Mouse (Mus musculus) forebrain, embryonic 16.5 days (tissue): ENCODE results near the gene Tchhl1. TPM values are rescaled to one million over a fixed set of nuclear protein-coding genes. Genes with fewer than 3 reads are reported as not detected.

ENCODE experiments used
- ATAC-seq: fragments of 200-750 bp; cut with Nextera tagmentation; 2 replicates; pipeline ENCODE4 v1.8.0; 2017; ENCODE audit warnings: mild to moderate bottlenecking, moderate library complexity
- H3K27ac ChIP-seq: fragments of 300-500 bp; sonication (generic); 2 replicates; pipeline ENCODE4 v1.5.1; 2014; ENCODE audit warnings: low read length, control low read depth
- H3K27me3 ChIP-seq: fragments of 300-500 bp; sonication (generic); replicated peaks from 2 replicates; pipeline ENCODE4 v1.6.1; 2014; ENCODE audit warnings: low read length; ENCODE audit not compliant: control insufficient read depth, insufficient read depth
- H3K36me3 ChIP-seq: fragments of 300-500 bp; sonication (generic); 2 replicates; pipeline ENCODE4 v1.6.1; 2014; ENCODE audit not compliant: control insufficient read depth, insufficient read depth
- H3K4me1 ChIP-seq: fragments of 300-500 bp; sonication (generic); replicated peaks from 2 replicates; pipeline ENCODE4 v1.6.1; 2014; ENCODE audit warnings: low read length; ENCODE audit not compliant: control insufficient read depth, insufficient read depth
- H3K4me2 ChIP-seq: fragments of 300-500 bp; sonication (generic); 2 replicates; pipeline ENCODE4 v1.6.1; 2014; ENCODE audit warnings: mild to moderate bottlenecking, low read length, control low read depth
- H3K4me3 ChIP-seq: fragments of 300-500 bp; sonication (generic); replicated peaks from 2 replicates; pipeline ENCODE4 v1.5.1; 2014; ENCODE audit warnings: mild to moderate bottlenecking, low read length, control low read depth
- H3K9ac ChIP-seq: fragments of 300-500 bp; sonication (generic); replicated peaks from 2 replicates; pipeline ENCODE4 v1.6.1; 2014; ENCODE audit warnings: low read depth, low read length, control low read depth
- H3K9me3 ChIP-seq: fragments of 300-500 bp; sonication (generic); 2 replicates; pipeline ENCODE4 v1.6.1; 2016; ENCODE audit warnings: low read length; ENCODE audit not compliant: control insufficient read depth
- WGBS: fragments of 180-500 bp; shearing (Covaris S2); extraction: QIAGEN DNeasy Blood & Tissue Kit; methylation state at CpG from one replicate; pipeline ENCODE4 v1.1.7; 2014; 5-methylcytosine and 5-hydroxymethylcytosine counted together
- microRNA-seq: library from miRNA; unstranded; fragments of <30 nt; microRNA quantifications from one replicate; pipeline ENCODE4, GENCODE M21; 2017
- polyA plus RNA-seq: library from polyadenylated mRNA; unstranded; fragments of >200 nt; fragmentation: Nextera tagmentation; extraction: Ambion mirVana; gene quantifications from 2 replicates; pipeline ENCODE4 v1.2.1, GENCODE M21; 2015

Gene Tchhl1
- polyA plus RNA-seq, 1 experiment from 2014 or later: not detected

DNA sequence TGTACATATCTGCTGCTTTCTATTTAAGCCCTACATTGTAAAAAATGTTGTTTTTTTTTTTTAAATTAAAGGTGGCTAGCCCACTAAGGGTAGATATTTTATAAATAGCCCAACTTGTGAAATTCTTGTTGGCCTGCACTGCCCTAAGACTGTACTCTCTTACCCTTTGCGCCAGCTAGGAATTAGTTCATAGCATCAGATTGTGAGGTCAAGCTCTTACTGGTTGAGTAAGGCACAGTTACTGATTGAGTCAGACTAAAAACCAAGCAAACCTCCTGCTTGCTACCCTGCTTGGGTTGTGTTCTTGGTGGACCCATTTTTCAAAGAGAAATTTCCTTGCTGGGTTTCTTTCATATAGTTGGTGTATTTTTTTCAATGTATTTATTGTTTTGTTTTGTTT, 43.2 kb downstream of the Tchhl1 start:
- Histone ChIP-seq H3K4me3 (no peak overlapping the region), H3K4me1 (no peaks in the 10 kb centered on the region), H3K27me3 (no peaks in the 10 kb centered on the region), H3K9ac (no peak overlapping the region), H3K36me3 (no peaks in the 10 kb centered on the region), H3K27ac (no peak overlapping the region), H3K4me2 (no peak overlapping the region), H3K9me3 (no peaks in the 10 kb centered on the region)
- ATAC-seq: no peak
- WGBS: 100% methylated on average over 1 of the region's 1 CpGs

DNA sequence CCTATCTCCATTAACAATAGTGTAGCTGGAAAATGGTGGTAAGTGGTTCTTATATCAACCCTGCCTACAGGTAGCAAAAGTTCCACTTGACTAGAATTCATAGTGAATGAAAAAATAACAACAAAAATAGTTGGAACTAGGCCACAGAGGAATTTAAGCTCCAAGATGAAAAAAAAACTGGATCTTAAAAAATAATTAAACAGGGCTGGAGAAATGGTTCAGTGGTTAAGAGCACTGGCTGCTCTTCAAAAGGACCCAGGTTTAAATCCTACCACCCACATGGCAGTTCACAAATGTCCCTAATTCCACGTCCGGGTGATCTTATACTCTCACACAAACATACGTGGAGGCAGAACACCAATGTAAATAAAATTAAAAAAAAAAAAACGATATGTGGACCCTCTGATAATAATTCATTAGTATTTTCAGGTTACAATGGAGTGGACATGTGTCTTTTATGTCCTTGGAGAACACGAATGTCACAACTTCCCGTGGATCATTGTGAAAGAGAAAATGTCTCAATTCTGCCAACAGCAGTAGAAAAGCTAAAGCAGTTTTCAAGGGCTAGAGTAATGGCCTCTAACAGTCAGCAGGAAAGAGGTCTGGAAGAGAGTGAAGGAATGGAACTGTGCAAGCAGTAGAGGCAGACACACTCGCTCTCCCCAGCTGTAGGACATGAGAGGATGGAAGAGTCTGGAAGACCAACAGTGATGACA, 44.0 kb downstream of the Tchhl1 start:
- H3K9me3 ChIP-seq: no peaks in the 10 kb centered on the region
- H3K4me3 ChIP-seq: no peak overlapping the region
- no peak overlapping the region for H3K4me2 ChIP-seq
- ATAC-seq: no peak
- H3K36me3 ChIP-seq: no peaks in the 10 kb centered on the region
- no peaks in the 10 kb centered on the region for H3K27me3 ChIP-seq
- 68% methylated on average over 7 of the region's 7 CpGs for WGBS
- no peak overlapping the region for H3K27ac ChIP-seq
- H3K9ac ChIP-seq: no peak overlapping the region
- H3K4me1 ChIP-seq: no peaks in the 10 kb centered on the region

DNA sequence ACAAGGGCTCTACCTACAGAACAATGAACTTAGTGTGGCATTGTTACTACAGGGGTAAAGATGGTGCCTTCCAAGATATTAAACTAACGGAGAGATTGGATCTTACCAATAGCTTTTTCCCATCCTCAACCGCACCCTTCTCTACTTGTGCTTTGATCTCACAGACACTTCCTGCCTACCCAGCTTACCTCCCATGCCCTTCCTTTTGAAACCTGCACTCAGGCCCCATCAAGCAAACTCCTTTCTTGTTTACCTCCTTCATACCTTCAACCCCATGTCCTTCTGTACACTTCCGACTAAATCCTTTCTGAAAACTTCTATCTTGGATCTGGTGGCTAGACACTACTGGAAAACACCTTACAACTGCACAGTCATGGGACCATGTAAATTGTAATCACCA, 46.1 kb downstream of the Tchhl1 start:
- Histone ChIP-seq H3K27me3 (no peaks in the 10 kb centered on the region), H3K9ac (no peak overlapping the region), H3K27ac (no peak overlapping the region), H3K4me3 (no peak overlapping the region), H3K4me2 (no peak overlapping the region), H3K4me1 (no peaks in the 10 kb centered on the region), H3K9me3 (no peaks in the 10 kb centered on the region), H3K36me3 (no peaks in the 10 kb centered on the region)
- ATAC-seq: no peak
- 95% methylated on average over 3 of the region's 3 CpGs for WGBS

DNA sequence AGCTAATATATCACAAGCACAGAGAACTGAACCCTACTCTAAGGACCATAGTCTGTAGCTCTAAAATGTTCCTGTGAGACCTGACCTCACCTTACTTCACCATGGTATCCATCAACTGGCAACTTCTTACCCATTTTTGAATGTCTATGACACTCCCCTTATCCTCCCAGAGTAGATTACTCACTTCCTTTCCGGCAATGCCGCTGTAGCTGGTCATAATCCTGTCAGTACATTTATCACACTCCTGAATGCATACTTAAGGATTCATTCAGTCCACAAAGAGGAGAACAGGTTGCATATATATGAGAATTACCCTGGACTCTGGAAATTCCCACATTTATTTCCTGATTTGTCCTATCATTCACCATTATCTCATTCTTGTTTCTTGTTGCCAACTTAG, 48.8 kb downstream of the Tchhl1 start:
- Histone ChIP-seq H3K27me3 (no peaks in the 10 kb centered on the region), H3K4me1 (peaks cover 10% of the 10 kb centered on the region), H3K36me3 (no peaks in the 10 kb centered on the region), H3K4me2 (no peak overlapping the region), H3K4me3 (no peak overlapping the region), H3K9ac (no peak overlapping the region), H3K27ac (no peak overlapping the region), H3K9me3 (no peaks in the 10 kb centered on the region)
- WGBS: 94% methylated on average over 2 of the region's 2 CpGs
- no peak for ATAC-seq

DNA sequence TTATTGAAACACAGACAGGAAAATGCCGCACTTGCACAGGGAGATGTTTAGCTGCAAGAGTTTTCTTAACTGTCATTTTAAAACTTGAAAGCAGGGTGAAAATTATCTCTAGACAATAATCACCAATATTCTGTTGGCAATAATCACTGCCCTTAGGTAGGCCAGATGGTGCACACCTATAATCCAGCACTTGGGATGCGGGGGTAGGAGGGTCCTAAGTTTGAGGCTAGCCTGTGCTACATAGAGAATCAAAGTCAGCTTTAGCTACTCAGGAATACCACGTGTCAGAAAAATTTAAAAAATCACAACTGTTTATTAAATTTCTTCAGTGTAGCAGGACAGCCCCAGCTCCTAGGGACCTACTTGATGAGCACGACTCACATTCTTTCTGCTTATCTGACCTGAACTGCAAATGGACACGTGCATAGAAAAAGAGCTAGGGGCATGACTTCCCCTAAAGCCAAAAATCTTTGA, 51.3 kb downstream of the Tchhl1 start:
- no peak overlapping the region for H3K4me3 ChIP-seq
- no peak overlapping the region for H3K4me2 ChIP-seq
- H3K36me3 ChIP-seq: no peaks in the 10 kb centered on the region
- H3K4me1 ChIP-seq: peaks cover 10% of the 10 kb centered on the region
- H3K9me3 ChIP-seq: no peaks in the 10 kb centered on the region
- no peak overlapping the region for H3K9ac ChIP-seq
- ATAC-seq: 0 out of 2 replicates have a peak, but pooled peaks have one; percentile 11
- H3K27ac ChIP-seq: no peak overlapping the region
- no peaks in the 10 kb centered on the region for H3K27me3 ChIP-seq
- 51% methylated on average over 5 of the region's 5 CpGs for WGBS

DNA sequence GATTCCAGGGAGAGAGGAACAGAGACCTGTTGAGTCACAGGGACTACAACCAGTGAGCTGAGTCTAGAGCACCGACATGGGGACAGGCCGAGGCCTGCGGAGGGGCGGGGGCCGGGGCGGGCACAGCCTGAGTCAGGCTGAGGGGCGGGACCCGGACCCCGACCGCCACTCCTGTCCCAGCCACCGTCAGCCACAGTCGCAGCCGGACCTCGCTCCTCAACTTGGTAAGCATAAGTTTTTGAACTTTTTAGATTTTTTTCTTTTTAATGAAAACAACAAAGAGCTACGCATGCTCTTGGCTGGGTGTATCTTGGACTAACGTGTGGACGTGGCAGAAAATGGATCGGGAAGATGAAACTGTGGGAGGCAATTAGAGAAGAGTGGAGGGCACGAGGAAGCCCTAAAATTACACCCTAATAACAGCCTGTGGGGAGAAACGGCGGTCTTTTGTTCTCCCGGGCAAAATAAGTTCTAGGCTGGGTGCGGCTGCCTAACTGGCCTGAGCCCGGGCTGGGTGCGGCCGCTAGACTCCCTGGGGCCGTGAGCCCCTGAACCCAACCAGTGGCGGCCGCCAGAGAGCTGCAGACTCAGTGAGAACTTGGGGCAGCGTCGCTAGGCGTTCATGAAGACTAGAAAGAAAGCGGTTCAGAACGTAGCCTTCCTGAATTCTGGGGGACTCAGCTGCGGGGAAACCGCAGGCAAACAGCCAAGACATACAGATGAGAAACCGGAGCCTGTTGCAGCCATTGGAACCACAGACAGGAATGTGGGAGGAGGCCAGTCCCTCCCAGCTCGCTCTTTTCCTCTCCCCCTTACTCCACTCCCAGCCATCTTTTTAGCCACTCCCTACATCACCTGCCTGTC, 52.0 kb downstream of the Tchhl1 start, which contains the start of gene S100a11:
Gene S100a11 (plus strand): TSS at position 159 of the 864 bp plus-strand sequence.
- Histone ChIP-seq H3K4me2 (peak within 1 kb of the TSS; percentile 81), H3K9ac (peak within 1 kb of the TSS; percentile 55), H3K27me3 (no peaks in the 10 kb centered on the region), H3K9me3 (no peaks in the 10 kb centered on the region), H3K4me1 (peaks cover 10% of the 10 kb centered on the region), H3K36me3 (no peaks in the 10 kb centered on the region), H3K27ac (no peak within 1 kb of the TSS), H3K4me3 (peak within 1 kb of the TSS; percentile 48)
- under 1% methylated on average over 38 of the region's 38 CpGs for WGBS
- peak; percentile 93 for ATAC-seq

Small RNA genes lying within 50 kb of the gene (microRNA-seq; reads per million reads assigned to microRNA genes)
- gene Gm22752: not detected

Other genes starting within 250 kb of the Tchhl1 start
- not detected in 2 replicates for gene Flg, start 195.2 kb upstream of the Tchhl1 start, polyA plus RNA-seq
- gene Hrnr, start 149.0 kb upstream of the Tchhl1 start, polyA plus RNA-seq: 0.07 TPM in 1 of 2 replicates, not detected in the other
- gene Rptn, start 75.1 kb upstream of the Tchhl1 start, polyA plus RNA-seq: not detected in 2 replicates
- gene Tchh, start 26.4 kb upstream of the Tchhl1 start, polyA plus RNA-seq: 0.48 and 0.90 TPM in 2 replicates
- 104 and 129 TPM in 2 replicates for gene S100a11, start 51.7 kb downstream of the Tchhl1 start, polyA plus RNA-seq
- gene S100a10, start 86.3 kb downstream of the Tchhl1 start, polyA plus RNA-seq: 117 and 124 TPM in 2 replicates
- not detected in 2 replicates for gene Tdpoz2, start 183.9 kb downstream of the Tchhl1 start, polyA plus RNA-seq
- not detected in 2 replicates for gene Tdpoz1, start 207.6 kb downstream of the Tchhl1 start, polyA plus RNA-seq
- not detected in 2 replicates for gene Gm37596, start 224.3 kb downstream of the Tchhl1 start, polyA plus RNA-seq